11 mouse cellular contexts compared by ENCODE assay signal in the genomic region with DNA sequence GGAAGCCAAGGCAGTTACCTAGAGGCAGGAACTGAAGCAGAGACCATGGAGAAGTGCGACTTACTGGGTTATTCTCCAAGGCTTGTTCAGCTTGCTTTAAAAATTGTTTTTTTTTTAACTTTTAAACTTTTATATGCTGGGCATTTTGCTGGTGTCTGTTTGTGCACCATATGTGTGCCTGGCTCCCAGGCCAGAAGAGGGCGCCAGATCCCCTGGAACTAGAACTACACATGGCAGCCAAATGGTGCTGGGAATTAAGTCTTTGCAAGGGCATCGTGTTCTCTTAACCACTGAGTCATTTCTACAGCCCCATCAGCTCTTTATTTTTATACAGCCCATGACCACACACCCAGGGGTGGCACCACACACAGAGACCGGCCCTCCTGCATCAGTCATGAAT.
DNase-seq lines count a peak whose midpoint lies in the region; ATAC-seq and TF ChIP-seq lines count a peak whose summit lies in the region.
"Had no signal": no experiment of that assay in that cellular context is flagged by ENCODE, and none has a peak within 500 bp of the region (broad histone marks: within the 10 kb centered on the region; RNA-seq: fewer than 3 reads in every experiment).

No protein-coding gene starts in this region.

- no peaks in the 10 kb centered on the region for H3K4me1 ChIP-seq in limb, embryonic 11.5 days (ENCODE audit: control insufficient read depth, insufficient read depth, low read length)
- no peaks in the 10 kb centered on the region for H3K4me1 ChIP-seq in limb, embryonic 10.5 days
- H3K4me1 ChIP-seq in stomach, postnatal 0 days (replicated peaks; ENCODE audit: control insufficient read depth, insufficient read depth), result no peaks in the 10 kb centered on the region
- H3K4me1 ChIP-seq: lung, embryonic 15.5 days had no signal

- H3K36me3 ChIP-seq in limb, embryonic 11.5 days (ENCODE audit: control insufficient read depth, insufficient read depth, low read length), result no peaks in the 10 kb centered on the region
- H3K36me3 ChIP-seq in limb, embryonic 10.5 days, result no peaks in the 10 kb centered on the region
- no peaks in the 10 kb centered on the region for H3K36me3 ChIP-seq in stomach, postnatal 0 days (ENCODE audit: control insufficient read depth, insufficient read depth, low read length)
- H3K36me3 ChIP-seq: lung, embryonic 15.5 days had no signal

- no peak overlapping the region for H3K9ac ChIP-seq in limb, embryonic 11.5 days (ENCODE audit: low read length)
- no peak overlapping the region for H3K9ac ChIP-seq in stomach, postnatal 0 days (ENCODE audit: low read length)
- H3K9ac ChIP-seq: lung, embryonic 15.5 days had no signal

- H3K4me2 ChIP-seq in limb, embryonic 11.5 days (ENCODE audit: low read depth, severe bottlenecking), result no peak overlapping the region
- H3K4me2 ChIP-seq in stomach, postnatal 0 days (replicated peaks; ENCODE audit: low read depth), result no peak overlapping the region
- H3K4me2 ChIP-seq: lung, embryonic 15.5 days had no signal

- no peaks in the 10 kb centered on the region for H3K27me3 ChIP-seq in limb, embryonic 11.5 days (ENCODE audit: control insufficient read depth, insufficient read depth, low read length)
- H3K27me3 ChIP-seq in limb, embryonic 10.5 days (ENCODE audit: low read depth, poor library complexity, severe bottlenecking), result no peaks in the 10 kb centered on the region
- no peaks in the 10 kb centered on the region for H3K27me3 ChIP-seq in stomach, postnatal 0 days (ENCODE audit: control insufficient read depth, insufficient read depth, low read length)

- H3K4me3 ChIP-seq in limb, embryonic 11.5 days (ENCODE audit: low read depth, low read length), result no peak overlapping the region
- no peak overlapping the region for H3K4me3 ChIP-seq in limb, embryonic 10.5 days
- no peak overlapping the region for H3K4me3 ChIP-seq in stomach, postnatal 0 days (ENCODE audit: low read depth, low read length)
- H3K4me3 ChIP-seq: lung, embryonic 15.5 days had no signal

- no peak for TF ChIP-seq EP300 in stomach, postnatal 0 days (optimal IDR thresholded peaks at IDR 0.05)

- WGBS in limb, embryonic 11.5 days, result 47% methylated on average over 4 of the region's 4 CpGs
- 51% methylated on average over 4 of the region's 4 CpGs for WGBS in limb, embryonic 10.5 days
- 55% methylated on average over 4 of the region's 4 CpGs for WGBS in stomach, postnatal 0 days

- TF ChIP-seq CTCF in stomach, postnatal 0 days (IDR thresholded peaks at IDR 0.05; ENCODE audit: low read depth), result peak; percentile 58

- ATAC-seq in limb, embryonic 11.5 days (ENCODE audit: insufficient number of reproducible peaks, low FRiP score, low TSS enrichment, low read depth), result no peak
- ATAC-seq in stomach, postnatal 0 days (ENCODE audit: low FRiP score, low TSS enrichment), result no peak

- H3K9me3 ChIP-seq in limb, embryonic 11.5 days (ENCODE audit: control insufficient read depth, low read length), result no peaks in the 10 kb centered on the region
- no peaks in the 10 kb centered on the region for H3K9me3 ChIP-seq in limb, embryonic 10.5 days (replicated peaks)
- H3K9me3 ChIP-seq in stomach, postnatal 0 days (ENCODE audit: control insufficient read depth, low read length), result no peaks in the 10 kb centered on the region
- H3K9me3 ChIP-seq: lung, embryonic 15.5 days had no signal

- H3K27ac ChIP-seq in limb, embryonic 11.5 days (replicated peaks; ENCODE audit: low read depth, low read length), result no peak overlapping the region
- no peak overlapping the region for H3K27ac ChIP-seq in limb, embryonic 10.5 days
- H3K27ac ChIP-seq in stomach, postnatal 0 days (replicated peaks), result no peak overlapping the region
- H3K27ac ChIP-seq: lung, embryonic 15.5 days had no signal

- peak; percentile 32 for DNase-seq in adrenal gland, postnatal 14 days
- DNase-seq in adrenal gland, postnatal 4 days (ENCODE audit: low spot score in 2 of 2), result no peak
- peak; percentile 33 for DNase-seq in limb, embryonic 11.5 days (ENCODE audit: low spot score)
- DNase-seq in limb, embryonic 10.5 days (ENCODE audit: low spot score), result no peak
- peak; percentile 3 for DNase-seq in thymus, postnatal 25 days
- DNase-seq in thymus, postnatal 14 days, result no peak
- no peak for DNase-seq in stomach, postnatal 0 days (ENCODE audit: low spot score)
- no peak for DNase-seq in spleen, adult 18-20 months
- DNase-seq: cerebellum, postnatal 25 days; right cerebral cortex, postnatal 14 days had no signal

Comparison
In these comparisons a context has a peak if more than half of its experiments do, and no peak if none do; other contexts are left out.
1. DNase-seq: peak in adrenal gland, postnatal 14 days (single experiment), limb, embryonic 11.5 days (single experiment) and thymus, postnatal 25 days (single experiment); none in adrenal gland, postnatal 4 days (0 of 2), limb, embryonic 10.5 days (single experiment), thymus, postnatal 14 days (single experiment), stomach, postnatal 0 days (single experiment) and spleen, adult 18-20 months (0 of 2).